Mouse (Mus musculus): ENCODE measurements around the gene Epha2. TPM values are rescaled to one million over a fixed set of nuclear protein-coding genes. Genes with fewer than 3 reads are reported as not detected.

The Epha2 gene
- polyA plus RNA-seq, 1 experiment from 2014 or later: 0.03 TPM

DNA sequence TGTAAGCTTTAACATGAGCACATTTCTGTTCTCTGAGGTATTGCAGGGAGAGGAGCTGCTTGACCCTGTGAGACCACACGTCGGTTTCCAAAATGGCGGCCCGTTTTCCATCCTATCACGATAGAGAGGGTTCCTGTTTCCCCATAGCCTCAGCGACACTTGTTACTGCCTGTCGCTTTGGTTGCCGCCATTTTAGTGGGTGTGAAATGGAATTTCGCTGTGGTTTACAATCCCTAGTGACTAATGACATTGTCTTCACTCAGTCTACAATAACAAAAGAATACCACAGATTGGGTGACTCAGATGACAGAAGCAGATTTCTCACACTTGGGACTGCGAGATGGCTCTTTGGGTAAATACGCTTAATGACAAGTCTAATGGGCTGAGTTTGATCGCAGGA lies 44.2 kb downstream of the Epha2 start:
- WGBS (ENCODE audit: missing documents): 90% methylated on average over 10 of the region's 12 CpGs
- Histone ChIP-seq H3K36me3 (ENCODE audit: inconsistent target) (no peaks in the 10 kb centered on the region), H3K27ac (no peak overlapping the region), H3K79me2 (ENCODE audit: inconsistent target) (no peaks in the 10 kb centered on the region), H3K4me3 (ENCODE audit: inconsistent target) (no peak overlapping the region)

DNA sequence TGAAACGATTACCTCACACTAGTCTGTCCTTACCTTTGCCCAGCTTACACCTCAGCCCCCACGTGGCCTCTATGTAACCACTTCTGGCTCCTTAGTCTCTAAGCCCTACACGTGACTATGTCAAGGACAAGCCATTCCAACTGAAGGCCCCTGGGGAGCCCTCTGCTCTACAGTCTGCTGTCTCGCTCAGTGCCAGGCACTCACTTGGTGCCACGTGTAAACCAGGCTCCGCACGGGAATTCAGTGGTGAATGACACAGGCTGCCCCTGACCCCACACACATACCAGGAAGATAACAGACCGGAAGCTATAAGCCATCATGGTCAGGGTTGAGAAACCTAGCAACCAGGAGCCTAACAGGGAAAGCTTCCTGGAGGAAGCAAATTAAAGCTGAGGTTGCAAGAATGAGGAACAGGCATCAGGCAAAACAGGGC lies 46.3 kb downstream of the Epha2 start:
- WGBS (ENCODE audit: missing documents): 44% methylated on average over 8 of the region's 8 CpGs

DNA sequence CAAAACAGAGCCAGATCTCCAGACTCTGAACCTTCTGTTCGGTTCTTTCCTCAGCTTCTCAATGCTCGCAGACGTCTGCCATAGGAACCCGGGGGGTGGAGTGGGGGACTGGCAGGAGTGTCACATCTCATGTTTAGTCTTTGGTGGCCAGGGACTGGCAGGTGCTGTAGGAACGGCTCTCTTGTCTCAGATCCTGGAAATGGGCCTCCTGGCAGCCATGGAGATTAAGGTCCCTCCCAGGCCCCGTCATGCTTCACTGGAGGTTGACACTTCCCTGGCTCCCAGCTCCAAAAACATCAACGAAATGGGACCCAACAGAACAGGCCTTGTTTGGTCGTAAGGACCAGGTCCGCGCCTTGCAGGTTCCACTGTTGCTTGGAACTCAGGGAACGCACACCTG lies 47.6 kb downstream of the Epha2 start:
- no peak overlapping the region for H3K27ac ChIP-seq
- no peak overlapping the region for H3K4me3 ChIP-seq (ENCODE audit: inconsistent target)
- WGBS (ENCODE audit: missing documents): 91% methylated on average over 11 of the region's 11 CpGs
- no peaks in the 10 kb centered on the region for H3K36me3 ChIP-seq (ENCODE audit: inconsistent target)
- H3K79me2 ChIP-seq (ENCODE audit: inconsistent target): no peaks in the 10 kb centered on the region

More for the DNA sequence above, 46.3 kb downstream of the Epha2 start:
- no peak overlapping the region for H3K4me3 ChIP-seq (ENCODE audit: inconsistent target)
- no peaks in the 10 kb centered on the region for H3K79me2 ChIP-seq (ENCODE audit: inconsistent target)
- no peak overlapping the region for H3K27ac ChIP-seq
- H3K36me3 ChIP-seq (ENCODE audit: inconsistent target): no peaks in the 10 kb centered on the region

DNA sequence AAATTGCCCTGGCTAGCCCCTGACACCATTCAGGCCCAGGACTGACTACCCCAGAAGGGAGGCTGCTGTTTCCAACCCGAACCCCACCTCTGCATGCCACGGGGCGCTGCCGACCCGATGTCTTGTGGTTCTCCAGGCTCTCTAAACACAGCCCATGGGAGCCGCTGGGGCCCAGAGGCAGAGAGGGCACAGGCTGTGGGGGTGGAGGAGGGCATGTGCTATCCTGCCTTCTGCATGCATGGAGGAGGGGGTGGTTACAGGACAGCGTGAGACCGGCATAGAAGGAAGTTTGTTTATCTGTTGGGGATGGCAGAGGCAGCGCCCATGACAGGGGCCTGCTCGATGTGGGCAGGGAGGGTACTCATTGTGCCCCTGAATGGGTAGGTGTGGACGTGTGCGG lies 49.0 kb downstream of the Epha2 start:
- Histone ChIP-seq H3K27ac (no peak overlapping the region), H3K4me3 (ENCODE audit: inconsistent target) (no peak overlapping the region), H3K36me3 (ENCODE audit: inconsistent target) (no peaks in the 10 kb centered on the region), H3K79me2 (ENCODE audit: inconsistent target) (no peaks in the 10 kb centered on the region)
- 92% methylated on average over 12 of the region's 12 CpGs for WGBS (ENCODE audit: missing documents)

DNA sequence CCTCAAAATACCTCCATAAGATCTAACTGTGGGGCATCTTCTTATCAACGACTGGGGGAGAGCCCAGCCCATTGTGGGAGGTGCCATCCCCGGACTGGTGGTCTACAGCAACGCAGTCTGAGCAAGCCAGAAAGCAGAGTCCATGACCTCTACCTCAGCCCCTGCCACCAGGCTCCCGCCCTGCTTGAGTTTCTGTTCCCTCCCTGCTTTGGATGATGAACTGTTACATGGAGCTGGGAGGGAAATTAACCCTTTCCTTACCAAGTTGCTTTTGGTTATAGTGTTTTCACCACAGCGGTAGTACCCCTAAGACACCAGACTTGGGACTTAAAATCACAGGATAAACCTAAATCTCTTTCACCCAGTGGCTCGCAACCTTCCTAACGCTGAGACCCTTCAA lies 50.9 kb downstream of the Epha2 start:
- Histone ChIP-seq H3K27ac (no peak overlapping the region), H3K4me3 (ENCODE audit: inconsistent target) (no peak overlapping the region), H3K79me2 (ENCODE audit: inconsistent target) (no peaks in the 10 kb centered on the region), H3K36me3 (ENCODE audit: inconsistent target) (no peaks in the 10 kb centered on the region)
- 78% methylated on average over 7 of the region's 7 CpGs for WGBS (ENCODE audit: missing documents)

DNA sequence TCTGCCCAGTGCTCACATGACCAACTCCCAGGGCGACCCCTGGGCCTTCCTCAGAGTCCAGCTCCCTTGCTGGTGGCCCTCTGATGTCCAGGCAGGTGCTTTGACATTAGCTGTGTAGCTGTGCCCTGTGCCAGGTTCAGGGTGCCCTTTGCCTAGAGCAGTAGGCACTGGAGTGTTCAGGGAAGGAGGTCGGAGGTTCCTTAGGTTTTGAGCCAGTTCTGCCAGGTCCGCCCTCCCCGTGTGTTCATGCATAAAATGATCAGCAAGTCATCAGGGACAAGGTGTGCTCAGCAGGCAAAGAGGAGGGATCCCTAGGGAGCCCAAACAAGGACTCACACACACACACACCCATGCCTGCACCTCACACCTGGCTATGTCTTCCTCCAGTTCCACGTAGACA lies 51.9 kb downstream of the Epha2 start:
- H3K79me2 ChIP-seq (ENCODE audit: inconsistent target): no peaks in the 10 kb centered on the region
- WGBS (ENCODE audit: missing documents): 94% methylated on average over 5 of the region's 5 CpGs
- no peak overlapping the region for H3K4me3 ChIP-seq (ENCODE audit: inconsistent target)
- no peaks in the 10 kb centered on the region for H3K36me3 ChIP-seq (ENCODE audit: inconsistent target)
- H3K27ac ChIP-seq: no peak overlapping the region

DNA sequence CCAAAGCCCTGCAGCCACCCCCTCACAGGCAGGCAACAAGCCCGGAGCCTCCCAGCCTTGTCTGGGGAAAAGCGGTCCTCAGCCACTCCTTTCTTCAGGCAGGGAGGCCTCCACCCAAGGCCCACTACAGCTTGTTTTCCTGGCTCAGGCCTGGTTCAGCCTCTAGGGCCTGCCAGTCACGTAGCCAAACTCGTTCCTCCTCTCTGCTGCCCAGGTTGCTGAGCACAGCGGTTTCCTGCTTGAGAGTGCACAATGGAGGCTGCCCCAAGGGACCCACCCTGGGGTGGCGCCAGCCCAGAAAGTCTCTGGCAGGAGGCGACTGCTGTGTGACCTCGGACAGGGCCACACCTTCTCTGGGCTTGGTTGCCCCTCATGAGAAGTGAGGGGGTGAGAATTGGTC lies 52.8 kb downstream of the Epha2 start:
- Histone ChIP-seq H3K27ac (no peak overlapping the region), H3K36me3 (ENCODE audit: inconsistent target) (no peaks in the 10 kb centered on the region), H3K79me2 (ENCODE audit: inconsistent target) (no peaks in the 10 kb centered on the region), H3K4me3 (ENCODE audit: inconsistent target) (no peak overlapping the region)
- WGBS (ENCODE audit: missing documents): 69% methylated on average over 8 of the region's 8 CpGs

DNA sequence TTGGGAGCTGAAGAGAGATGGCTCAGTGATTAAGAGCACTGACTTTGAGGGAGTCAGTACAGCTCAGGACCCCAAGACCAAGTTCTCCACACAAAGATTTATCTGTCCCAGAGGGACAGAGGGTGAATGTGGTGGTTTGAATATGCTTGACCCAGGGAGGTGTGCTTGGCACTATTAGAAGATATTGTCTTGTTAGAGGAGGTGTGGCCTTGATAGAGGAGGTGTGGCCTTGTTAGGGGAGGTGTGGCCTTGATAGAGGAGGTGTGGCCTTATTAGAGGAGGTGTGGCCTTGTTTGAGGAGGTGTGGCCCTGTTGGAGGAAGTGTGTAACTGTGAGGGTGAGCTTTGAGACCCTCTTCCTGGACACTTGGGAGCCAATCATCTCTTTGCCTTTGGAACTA lies 56.8 kb downstream of the Epha2 start:
- Histone ChIP-seq H3K79me2 (ENCODE audit: inconsistent target) (no peaks in the 10 kb centered on the region), H3K4me3 (ENCODE audit: inconsistent target) (no peak overlapping the region), H3K36me3 (ENCODE audit: inconsistent target) (no peaks in the 10 kb centered on the region), H3K27ac (no peak overlapping the region)

DNA sequence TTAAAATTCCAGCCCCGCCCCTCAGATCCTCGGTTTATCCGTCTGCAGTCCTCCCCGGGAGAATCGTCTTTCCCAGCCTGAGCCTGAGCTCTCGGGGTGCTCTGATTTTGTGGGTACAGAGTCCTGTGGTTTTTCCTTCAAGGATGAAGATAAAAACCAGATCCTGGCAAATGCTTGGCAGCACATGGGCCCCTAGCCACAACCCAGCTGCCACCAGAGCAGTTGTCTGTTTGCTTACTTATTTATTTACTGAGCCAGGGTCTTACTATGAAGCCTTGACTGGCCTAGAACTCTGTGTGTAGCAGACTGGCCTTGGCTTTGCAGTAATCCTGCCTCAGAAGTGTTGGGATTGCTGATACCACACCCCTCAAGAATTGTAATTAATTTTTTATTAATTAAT lies 58.2 kb downstream of the Epha2 start:
- WGBS (ENCODE audit: missing documents): 97% methylated on average over 5 of the region's 6 CpGs
- Histone ChIP-seq H3K27ac (no peak overlapping the region), H3K36me3 (ENCODE audit: inconsistent target) (no peaks in the 10 kb centered on the region), H3K4me3 (ENCODE audit: inconsistent target) (no peak overlapping the region), H3K79me2 (ENCODE audit: inconsistent target) (no peaks in the 10 kb centered on the region)

DNA sequence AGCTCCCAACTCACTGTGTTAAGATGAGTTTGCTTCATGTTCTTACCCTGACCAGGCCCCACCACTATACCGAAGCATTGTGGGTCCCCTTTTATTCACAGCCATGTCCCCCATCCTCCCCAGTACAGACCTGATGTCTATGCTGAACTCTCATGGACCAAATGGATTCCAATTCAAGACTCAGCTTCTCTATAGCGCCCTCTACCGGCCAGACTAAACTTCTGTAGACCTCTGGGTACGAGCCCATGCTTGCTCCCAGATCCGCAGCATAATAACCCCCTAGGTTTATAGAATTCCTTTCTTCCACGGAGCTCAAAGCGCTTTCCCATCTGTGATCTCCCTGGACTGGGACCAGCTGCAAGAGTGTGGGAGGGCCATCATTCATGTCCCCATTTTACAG lies 59.8 kb downstream of the Epha2 start:
- 31% methylated on average over 7 of the region's 7 CpGs for WGBS (ENCODE audit: missing documents)
- no peak overlapping the region for H3K27ac ChIP-seq
- H3K36me3 ChIP-seq (ENCODE audit: inconsistent target): no peaks in the 10 kb centered on the region
- H3K79me2 ChIP-seq (ENCODE audit: inconsistent target): no peaks in the 10 kb centered on the region
- H3K4me3 ChIP-seq (ENCODE audit: inconsistent target): no peak overlapping the region

DNA sequence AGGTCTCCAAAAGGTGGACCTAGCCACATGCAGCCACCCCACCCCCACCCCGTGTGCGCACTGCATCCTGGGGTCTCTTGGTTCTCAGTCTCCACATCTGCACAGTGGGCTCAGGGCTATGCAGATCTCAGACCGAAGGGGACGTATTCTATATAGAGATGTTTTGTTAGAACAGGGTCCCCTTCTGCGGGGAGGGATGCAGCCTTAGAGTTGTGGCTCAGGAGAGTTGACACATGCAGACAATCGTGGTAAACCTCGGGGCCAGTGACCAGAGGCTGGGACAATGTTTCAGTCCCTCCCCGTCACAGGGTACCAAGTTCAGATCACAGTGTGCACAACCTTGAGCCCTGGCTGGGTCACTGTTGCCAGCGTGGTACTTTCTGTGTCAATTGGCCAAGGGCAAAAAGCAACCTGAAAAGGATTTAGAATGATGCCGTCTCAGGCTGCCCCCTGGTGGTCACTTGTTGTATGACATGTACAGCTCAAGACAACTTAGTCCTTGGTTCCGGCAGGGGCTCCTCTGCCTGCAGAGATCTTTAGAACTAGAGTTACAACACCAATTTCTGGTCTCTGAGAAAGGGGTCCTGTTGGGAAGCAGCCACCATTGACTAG lies 62.0 kb downstream of the Epha2 start:
- 23% methylated on average over 11 of the region's 11 CpGs for WGBS (ENCODE audit: missing documents)
- Histone ChIP-seq H3K4me3 (ENCODE audit: inconsistent target) (no peak overlapping the region), H3K79me2 (ENCODE audit: inconsistent target) (no peaks in the 10 kb centered on the region), H3K36me3 (ENCODE audit: inconsistent target) (no peaks in the 10 kb centered on the region), H3K27ac (no peak overlapping the region)

DNA sequence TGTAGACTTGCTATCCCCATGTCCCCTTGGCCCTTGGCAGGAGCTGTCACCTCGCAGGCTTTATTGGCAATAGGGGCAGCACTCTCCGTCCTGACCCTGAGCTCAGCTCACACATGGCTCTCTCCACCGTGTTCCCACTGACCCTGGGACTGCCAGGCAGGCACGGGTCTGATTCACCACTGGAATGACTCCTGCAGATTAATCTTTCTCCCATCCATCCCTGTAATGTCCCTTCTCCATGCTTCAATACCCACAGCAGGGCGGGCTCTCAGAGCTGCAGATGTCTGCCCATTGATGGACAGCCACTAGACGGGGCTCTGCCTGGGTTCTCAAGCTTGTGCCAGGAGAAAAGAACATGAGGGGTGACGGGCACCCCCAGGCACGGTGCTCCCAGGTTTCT lies 64.1 kb downstream of the Epha2 start:
- 72% methylated on average over 8 of the region's 8 CpGs for WGBS (ENCODE audit: missing documents)
- Histone ChIP-seq H3K36me3 (ENCODE audit: inconsistent target) (no peaks in the 10 kb centered on the region), H3K27ac (no peak overlapping the region), H3K79me2 (ENCODE audit: inconsistent target) (no peaks in the 10 kb centered on the region), H3K4me3 (ENCODE audit: inconsistent target) (no peak overlapping the region)

DNA sequence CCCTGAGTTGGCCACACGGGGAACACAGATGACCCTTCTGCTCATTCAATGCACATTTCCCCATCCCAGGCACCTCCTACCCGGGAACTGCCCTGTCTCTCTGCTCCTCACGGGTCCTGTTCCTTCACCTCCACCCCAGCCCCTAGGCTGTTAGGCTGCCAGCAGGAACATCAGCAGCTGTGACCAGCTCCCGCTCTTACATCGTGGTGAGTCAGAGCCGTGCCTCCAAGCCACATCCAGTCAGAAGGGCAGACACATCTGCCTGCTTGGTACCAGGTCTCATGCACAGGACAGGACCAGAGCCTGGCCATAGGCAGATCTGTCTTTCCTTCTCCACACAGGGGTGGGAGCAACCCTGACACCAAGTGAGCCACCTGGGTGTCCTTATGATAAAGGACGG lies 64.8 kb downstream of the Epha2 start:
- Histone ChIP-seq H3K4me3 (ENCODE audit: inconsistent target) (no peak overlapping the region), H3K36me3 (ENCODE audit: inconsistent target) (no peaks in the 10 kb centered on the region), H3K79me2 (ENCODE audit: inconsistent target) (no peaks in the 10 kb centered on the region), H3K27ac (no peak overlapping the region)
- 63% methylated on average over 7 of the region's 7 CpGs for WGBS (ENCODE audit: missing documents)

DNA sequence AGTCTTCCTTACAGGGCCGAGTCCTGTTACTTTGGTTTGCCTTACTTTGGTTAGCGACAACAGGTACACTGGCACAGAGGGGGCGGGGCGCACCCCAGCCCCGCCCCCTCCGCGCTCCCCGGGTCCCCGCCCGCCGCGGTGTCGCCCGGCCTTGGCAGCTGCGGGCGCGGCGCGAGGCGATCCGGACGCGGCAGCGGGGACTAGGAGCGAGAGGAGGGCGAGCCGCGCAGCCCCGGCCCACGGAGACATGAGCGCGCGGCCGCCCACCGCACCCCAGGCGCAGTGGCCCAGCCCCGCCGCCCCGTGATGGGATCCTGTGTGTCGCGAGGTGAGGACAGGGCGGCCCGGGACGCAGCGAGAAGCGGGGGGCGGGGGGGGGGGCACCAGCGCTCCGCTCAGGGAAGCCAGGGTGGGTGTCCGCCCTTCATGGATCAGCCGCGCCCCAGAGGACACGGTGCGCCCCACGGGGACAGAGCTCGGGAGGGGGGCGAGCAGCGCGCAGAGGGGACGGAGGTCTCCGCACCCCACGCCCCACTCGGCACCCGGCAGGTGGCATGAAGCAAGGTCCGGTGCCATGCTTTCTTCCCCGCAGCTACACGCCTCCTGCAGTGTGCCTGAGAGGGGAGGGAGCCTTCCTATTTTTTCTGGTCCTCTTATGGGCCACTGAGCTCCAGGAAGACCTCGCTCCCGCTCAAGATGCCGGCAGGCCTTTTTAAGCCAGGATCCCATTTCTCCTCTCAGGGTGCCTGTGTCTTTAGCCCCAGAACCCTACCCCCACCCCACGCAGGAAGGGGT lies 67.2 kb downstream of the Epha2 start, which contains the start of gene Fam131c:
Gene Fam131c (plus strand): TSS at position 224 of the 795 bp plus-strand sequence.
- no peak within 1 kb of the TSS for H3K4me3 ChIP-seq (ENCODE audit: inconsistent target)
- 7% methylated on average over 58 of the region's 71 CpGs for WGBS (ENCODE audit: missing documents)
- no peak within 1 kb of the TSS for H3K27ac ChIP-seq
- H3K79me2 ChIP-seq (ENCODE audit: inconsistent target): no peaks in the 10 kb centered on the region
- H3K36me3 ChIP-seq (ENCODE audit: inconsistent target): no peaks in the 10 kb centered on the region

DNA sequence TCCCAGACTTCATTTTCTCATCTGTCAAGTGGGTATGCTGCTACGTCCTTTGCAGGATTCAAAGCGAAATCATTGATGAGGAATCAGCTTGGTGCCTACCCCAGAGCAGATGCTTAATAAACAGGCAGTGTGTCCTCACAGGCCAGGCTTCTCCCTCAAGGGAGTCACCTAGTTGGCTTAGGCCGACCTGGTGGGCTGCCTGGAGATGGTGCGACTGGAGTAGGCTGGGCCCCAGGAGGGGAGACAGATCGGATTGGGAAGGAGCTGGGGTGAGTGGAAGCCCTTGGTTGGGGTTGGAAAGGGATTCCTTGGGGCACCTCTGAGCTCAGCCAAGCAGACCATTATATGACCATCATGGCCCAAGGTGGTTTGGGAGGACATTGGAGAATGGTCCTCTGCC lies 71.4 kb downstream of the Epha2 start:
- no peak overlapping the region for H3K27ac ChIP-seq
- H3K36me3 ChIP-seq (ENCODE audit: inconsistent target): no peaks in the 10 kb centered on the region
- H3K79me2 ChIP-seq (ENCODE audit: inconsistent target): no peaks in the 10 kb centered on the region
- H3K4me3 ChIP-seq (ENCODE audit: inconsistent target): no peak overlapping the region
- WGBS (ENCODE audit: missing documents): 90% methylated on average over 5 of the region's 5 CpGs
